Mouse (Mus musculus): Measurements from ENCODE around the gene Npy. TPM values are rescaled to one million over a fixed set of nuclear protein-coding genes. Genes with fewer than 3 reads are reported as not detected.

Npy gene
- polyA plus RNA-seq, 1 experiment from 2014 or later = not detected

- H3K4me3 ChIP-seq (replicated peaks) = no peak overlapping the region
- no peak overlapping the region for H3K4me2 ChIP-seq
- no peak overlapping the region for H3K9ac ChIP-seq
- no peaks in the 10 kb centered on the region for H3K9me3 ChIP-seq (replicated peaks)
- 51% methylated on average over 5 of the region's 5 CpGs for WGBS (ENCODE audit: insufficient replicate concordance)
- peaks cover 27% of the 10 kb centered on the region for H3K27me3 ChIP-seq
- no peak for ATAC-seq (ENCODE audit: insufficient read depth)
- peaks cover 3% of the 10 kb centered on the region; the same call in 1 of the 2 replicates for H3K4me1 ChIP-seq (replicated peaks)
- H3K36me3 ChIP-seq (replicated peaks) = no peaks in the 10 kb centered on the region
- H3K27ac ChIP-seq (replicated peaks) = no peak overlapping the region
These were observed 5.3 kb upstream of the Npy start for GRCm38 (mm10) chr6:49817183-49817582.

DNA sequence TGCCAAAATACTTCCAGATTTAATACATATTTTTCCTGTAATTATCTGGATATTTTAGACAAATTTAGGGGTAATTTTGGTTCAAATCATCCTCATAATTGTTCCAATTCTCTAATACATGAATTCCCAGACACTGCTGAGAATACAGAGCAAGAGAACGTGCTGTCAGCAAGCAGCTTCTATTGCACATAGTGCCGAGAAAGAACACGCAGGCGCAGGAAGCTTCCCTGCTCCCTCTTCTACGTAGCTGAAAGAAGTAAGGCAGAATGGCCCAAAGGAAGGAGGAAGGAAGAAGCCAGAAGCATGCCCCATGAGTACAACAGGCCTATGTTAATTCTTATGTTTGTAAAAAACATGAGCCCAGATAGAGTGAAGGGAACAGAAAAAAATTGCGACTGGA, 4.9 kb upstream of the Npy start:
- Histone ChIP-seq H3K9me3 (replicated peaks) (no peaks in the 10 kb centered on the region), H3K4me2 (no peak overlapping the region), H3K4me3 (replicated peaks) (no peak overlapping the region), H3K4me1 (replicated peaks) (peaks cover 7% of the 10 kb centered on the region; the same call in 1 of the 2 replicates), H3K27ac (replicated peaks) (no peak overlapping the region), H3K9ac (no peak overlapping the region), H3K36me3 (replicated peaks) (no peaks in the 10 kb centered on the region), H3K27me3 (peaks cover 32% of the 10 kb centered on the region)
- ATAC-seq (ENCODE audit: insufficient read depth) = no peak
- WGBS (ENCODE audit: insufficient replicate concordance) = 40% methylated on average over 6 of the region's 6 CpGs

DNA sequence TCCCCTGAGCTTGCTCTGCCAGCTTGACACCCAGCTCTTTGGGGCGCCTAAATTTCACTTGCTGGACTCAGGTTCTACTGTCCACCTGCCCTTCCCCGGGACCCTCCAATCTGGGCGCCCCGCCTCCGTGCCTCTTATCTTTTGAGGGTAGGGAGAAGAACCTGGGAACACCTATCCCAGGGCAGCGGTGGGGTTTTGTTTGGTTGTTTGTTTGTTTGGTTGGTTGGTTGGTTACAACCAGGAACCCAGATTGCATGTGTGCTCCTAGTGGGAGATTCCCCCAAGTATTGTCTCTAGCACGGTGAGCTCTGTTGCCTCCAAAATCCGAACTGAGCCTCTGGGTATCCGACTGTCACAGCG, 341 bp downstream of the Npy start:
- Histone ChIP-seq H3K36me3 (replicated peaks) (no peaks in the 10 kb centered on the region), H3K4me1 (replicated peaks) (peaks cover 8% of the 10 kb centered on the region; the same call in 1 of the 2 replicates), H3K4me2 (peak overlapping the region; percentile 60), H3K9me3 (replicated peaks) (no peaks in the 10 kb centered on the region), H3K27ac (replicated peaks) (no peak overlapping the region), H3K9ac (no peak overlapping the region), H3K27me3 (peaks cover 72% of the 10 kb centered on the region), H3K4me3 (replicated peaks) (peak overlapping the region; percentile 29; the same call in 1 of the 2 replicates)
- WGBS (ENCODE audit: insufficient replicate concordance) = 2% methylated on average over 10 of the region's 10 CpGs
- no peak for ATAC-seq (ENCODE audit: insufficient read depth)

- Histone ChIP-seq H3K27ac (replicated peaks) (no peak overlapping the region), H3K4me3 (replicated peaks) (no peak overlapping the region), H3K36me3 (replicated peaks) (no peaks in the 10 kb centered on the region), H3K27me3 (peaks cover 72% of the 10 kb centered on the region), H3K9me3 (replicated peaks) (no peaks in the 10 kb centered on the region), H3K4me2 (no peak overlapping the region), H3K4me1 (replicated peaks) (peaks cover 8% of the 10 kb centered on the region; the same call in 1 of the 2 replicates), H3K9ac (no peak overlapping the region)
- ATAC-seq (ENCODE audit: insufficient read depth) = no peak
- 12% methylated on average over 15 of the region's 15 CpGs for WGBS (ENCODE audit: insufficient replicate concordance)
These were observed 861 bp downstream of the Npy start for GRCm38 (mm10) chr6:49823371-49823770.

- Histone ChIP-seq H3K36me3 (replicated peaks) (no peaks in the 10 kb centered on the region), H3K27me3 (peaks cover 72% of the 10 kb centered on the region), H3K4me3 (replicated peaks) (no peak overlapping the region), H3K4me1 (replicated peaks) (peaks cover 8% of the 10 kb centered on the region; the same call in 1 of the 2 replicates), H3K4me2 (no peak overlapping the region), H3K27ac (replicated peaks) (no peak overlapping the region), H3K9me3 (replicated peaks) (no peaks in the 10 kb centered on the region), H3K9ac (no peak overlapping the region)
- WGBS (ENCODE audit: insufficient replicate concordance) = 12% methylated on average over 2 of the region's 2 CpGs
- no peak for ATAC-seq (ENCODE audit: insufficient read depth)
These were observed 1.3 kb downstream of the Npy start for GRCm38 (mm10) chr6:49823821-49824220.

GRCm38 (mm10) chr6:49831579-49831978, 9.1 kb downstream of the Npy start:
- no peak for ATAC-seq (ENCODE audit: insufficient read depth)
- Histone ChIP-seq H3K27ac (replicated peaks) (no peak overlapping the region), H3K36me3 (replicated peaks) (no peaks in the 10 kb centered on the region), H3K9ac (no peak overlapping the region), H3K27me3 (0 out of 2 replicates have a peak, but pooled peaks cover 6% of the 10 kb centered on the region), H3K4me3 (replicated peaks) (no peak overlapping the region), H3K4me1 (replicated peaks) (no peaks in the 10 kb centered on the region), H3K4me2 (no peak overlapping the region), H3K9me3 (replicated peaks) (no peaks in the 10 kb centered on the region)
- 42% methylated on average over 2 of the region's 2 CpGs for WGBS (ENCODE audit: insufficient replicate concordance)

- H3K4me3 ChIP-seq (replicated peaks) = no peak overlapping the region
- no peak for ATAC-seq (ENCODE audit: insufficient read depth)
- no peaks in the 10 kb centered on the region for H3K4me1 ChIP-seq (replicated peaks)
- WGBS (ENCODE audit: insufficient replicate concordance) = 26% methylated on average over 2 of the region's 2 CpGs
- no peak overlapping the region for H3K27ac ChIP-seq (replicated peaks)
- H3K4me2 ChIP-seq = no peak overlapping the region
- H3K36me3 ChIP-seq (replicated peaks) = no peaks in the 10 kb centered on the region
- no peaks in the 10 kb centered on the region for H3K27me3 ChIP-seq
- H3K9ac ChIP-seq = no peak overlapping the region
- H3K9me3 ChIP-seq (replicated peaks) = no peaks in the 10 kb centered on the region
These were observed 34.3 kb downstream of the Npy start for GRCm38 (mm10) chr6:49856830-49857229.

DNA sequence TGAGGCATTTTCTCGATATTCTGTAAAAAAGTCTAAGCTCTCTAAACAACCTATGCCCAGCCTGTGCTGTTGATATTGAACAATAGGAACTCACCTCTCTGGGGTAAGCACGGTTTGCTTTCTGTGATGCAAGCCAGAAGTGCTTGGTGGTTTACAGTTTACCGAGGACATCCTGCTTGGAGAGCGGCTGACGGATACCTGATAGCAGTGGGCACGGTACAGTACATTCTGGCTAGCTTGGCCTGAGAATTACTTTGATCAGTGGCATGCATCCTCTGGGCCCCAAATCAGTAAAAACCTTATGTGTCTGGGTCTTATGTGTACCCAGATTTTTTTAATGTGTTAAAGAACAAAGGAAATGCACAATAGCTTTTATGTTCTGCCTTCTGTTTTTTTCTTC, 45.1 kb downstream of the Npy start:
- no peak overlapping the region for H3K4me2 ChIP-seq
- H3K4me3 ChIP-seq (replicated peaks) = no peak overlapping the region
- no peaks in the 10 kb centered on the region for H3K9me3 ChIP-seq (replicated peaks)
- H3K27me3 ChIP-seq = no peaks in the 10 kb centered on the region
- H3K4me1 ChIP-seq (replicated peaks) = no peaks in the 10 kb centered on the region
- ATAC-seq (ENCODE audit: insufficient read depth) = no peak
- H3K27ac ChIP-seq (replicated peaks) = no peak overlapping the region
- H3K9ac ChIP-seq = no peak overlapping the region
- H3K36me3 ChIP-seq (replicated peaks) = no peaks in the 10 kb centered on the region
- 35% methylated on average over 6 of the region's 6 CpGs for WGBS (ENCODE audit: insufficient replicate concordance)

- no peaks in the 10 kb centered on the region for H3K36me3 ChIP-seq (replicated peaks)
- H3K4me2 ChIP-seq = no peak overlapping the region
- H3K4me3 ChIP-seq (replicated peaks) = no peak overlapping the region
- no peak overlapping the region for H3K27ac ChIP-seq (replicated peaks)
- H3K27me3 ChIP-seq = no peaks in the 10 kb centered on the region
- ATAC-seq (ENCODE audit: insufficient read depth) = no peak
- no peak overlapping the region for H3K9ac ChIP-seq
- H3K4me1 ChIP-seq (replicated peaks) = no peaks in the 10 kb centered on the region
- H3K9me3 ChIP-seq (replicated peaks) = no peaks in the 10 kb centered on the region
- WGBS (ENCODE audit: insufficient replicate concordance) = 70% methylated on average over 6 of the region's 6 CpGs
These were observed 48.6 kb downstream of the Npy start for GRCm38 (mm10) chr6:49871071-49871470.

GRCm38 (mm10) chr6:49873556-49873955, 51.0 kb downstream of the Npy start:
- Histone ChIP-seq H3K27me3 (no peaks in the 10 kb centered on the region), H3K4me2 (no peak overlapping the region), H3K36me3 (replicated peaks) (no peaks in the 10 kb centered on the region), H3K9me3 (replicated peaks) (no peaks in the 10 kb centered on the region), H3K27ac (replicated peaks) (no peak overlapping the region), H3K9ac (no peak overlapping the region), H3K4me1 (replicated peaks) (no peaks in the 10 kb centered on the region), H3K4me3 (replicated peaks) (no peak overlapping the region)
- 74% methylated on average over 1 of the region's 1 CpGs for WGBS (ENCODE audit: insufficient replicate concordance)
- ATAC-seq (ENCODE audit: insufficient read depth) = no peak

DNA sequence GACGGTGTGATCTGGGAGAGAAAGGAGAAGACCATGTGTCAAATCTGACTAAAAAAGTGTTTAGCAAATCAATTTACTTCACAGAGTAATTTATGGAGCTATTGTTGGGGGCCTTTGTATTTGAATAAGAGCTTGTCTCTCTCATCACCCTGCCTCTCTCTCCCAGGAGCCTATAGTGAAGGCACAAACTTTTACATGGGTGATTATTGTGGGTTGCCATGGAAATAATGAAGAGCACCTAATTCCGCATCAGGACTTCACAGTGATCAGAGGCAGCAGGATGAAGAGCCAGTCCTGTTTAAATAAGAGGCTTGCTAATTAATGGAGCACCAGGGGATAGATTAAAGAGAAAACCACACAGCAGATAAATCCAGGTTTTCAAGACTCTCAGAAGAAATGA, 52.6 kb downstream of the Npy start:
- 53% methylated on average over 2 of the region's 2 CpGs for WGBS (ENCODE audit: insufficient replicate concordance)
- H3K9ac ChIP-seq = no peak overlapping the region
- H3K9me3 ChIP-seq (replicated peaks) = no peaks in the 10 kb centered on the region
- no peak overlapping the region for H3K4me2 ChIP-seq
- no peaks in the 10 kb centered on the region for H3K4me1 ChIP-seq (replicated peaks)
- no peak overlapping the region for H3K4me3 ChIP-seq (replicated peaks)
- no peaks in the 10 kb centered on the region for H3K36me3 ChIP-seq (replicated peaks)
- no peak for ATAC-seq (ENCODE audit: insufficient read depth)
- H3K27ac ChIP-seq (replicated peaks) = no peak overlapping the region
- no peaks in the 10 kb centered on the region for H3K27me3 ChIP-seq

DNA sequence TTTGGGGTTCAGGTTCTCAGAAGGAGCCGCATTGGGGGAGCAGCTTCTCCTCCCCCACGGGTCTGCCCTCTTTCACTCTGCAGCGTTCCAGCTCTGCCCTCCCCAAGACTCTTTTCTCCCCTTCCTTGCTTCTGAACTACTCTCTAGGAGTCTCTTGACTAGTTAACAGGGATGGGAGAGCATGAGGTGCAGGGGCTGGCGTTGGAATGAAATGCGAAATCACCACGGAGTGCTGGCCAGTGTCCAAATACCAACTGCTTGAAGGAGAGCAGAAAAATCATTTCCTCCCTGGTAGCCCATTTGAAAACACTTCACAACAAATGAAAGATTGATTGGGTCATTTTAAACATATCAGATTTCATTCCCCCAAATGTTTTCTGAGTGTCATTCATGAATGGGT, 53.3 kb downstream of the Npy start:
- H3K4me2 ChIP-seq = no peak overlapping the region
- no peaks in the 10 kb centered on the region for H3K4me1 ChIP-seq (replicated peaks)
- H3K27ac ChIP-seq (replicated peaks) = no peak overlapping the region
- 66% methylated on average over 6 of the region's 6 CpGs for WGBS (ENCODE audit: insufficient replicate concordance)
- no peaks in the 10 kb centered on the region for H3K9me3 ChIP-seq (replicated peaks)
- H3K9ac ChIP-seq = no peak overlapping the region
- no peak overlapping the region for H3K4me3 ChIP-seq (replicated peaks)
- no peak for ATAC-seq (ENCODE audit: insufficient read depth)
- H3K27me3 ChIP-seq = no peaks in the 10 kb centered on the region
- H3K36me3 ChIP-seq (replicated peaks) = no peaks in the 10 kb centered on the region

Data from liver, embryonic 15.5 days (tissue).